Mouse (Mus musculus): ENCODE data around the gene Gorasp2. TPM values are rescaled to one million over a fixed set of nuclear protein-coding genes. Genes with fewer than 3 reads are reported as not detected.
A peak's percentile ranks its signal among the peaks of the same experiment; 100 is the strongest.

Gene Gorasp2
- polyA plus RNA-seq, 1 experiment from 2014 or later, result 177 TPM

GRCm38 (mm10) chr2:70667016-70667415 is 5.6 kb downstream of the Gorasp2 start:
- Histone ChIP-seq H3K4me3 (no peak overlapping the region), H3K27ac (no peak overlapping the region), H3K4me1 (peaks cover 11% of the 10 kb centered on the region), H3K9me3 (no peaks in the 10 kb centered on the region), H3K27me3 (no peaks in the 10 kb centered on the region), H3K4me2 (no peak overlapping the region), H3K36me3 (peaks cover 13% of the 10 kb centered on the region; the same call in 1 of the 2 replicates), H3K9ac (no peak overlapping the region)
- WGBS, result 77% methylated on average over 7 of the region's 7 CpGs
- ATAC-seq (ENCODE audit: borderline replicate concordance, extremely low read depth, low FRiP score, low TSS enrichment), result no peak

GRCm38 (mm10) chr2:70669241-70669640 is 7.9 kb downstream of the Gorasp2 start:
- no peaks in the 10 kb centered on the region for H3K9me3 ChIP-seq
- H3K27me3 ChIP-seq, result no peaks in the 10 kb centered on the region
- no peak for ATAC-seq (ENCODE audit: borderline replicate concordance, extremely low read depth, low FRiP score, low TSS enrichment)
- WGBS, result 80% methylated on average over 2 of the region's 2 CpGs
- no peak overlapping the region for H3K27ac ChIP-seq
- no peak overlapping the region for H3K9ac ChIP-seq
- no peaks in the 10 kb centered on the region for H3K4me1 ChIP-seq
- no peak overlapping the region for H3K4me2 ChIP-seq
- H3K4me3 ChIP-seq, result no peak overlapping the region
- peaks cover 13% of the 10 kb centered on the region; the same call in 1 of the 2 replicates for H3K36me3 ChIP-seq

GRCm38 (mm10) chr2:70669896-70670295 is 8.5 kb downstream of the Gorasp2 start:
- no peak overlapping the region for H3K9ac ChIP-seq
- no peak for ATAC-seq (ENCODE audit: borderline replicate concordance, extremely low read depth, low FRiP score, low TSS enrichment)
- H3K4me1 ChIP-seq, result no peaks in the 10 kb centered on the region
- H3K4me2 ChIP-seq, result no peak overlapping the region
- no peak overlapping the region for H3K4me3 ChIP-seq
- no peaks in the 10 kb centered on the region for H3K27me3 ChIP-seq
- H3K9me3 ChIP-seq, result no peaks in the 10 kb centered on the region
- peaks cover 13% of the 10 kb centered on the region; the same call in 1 of the 2 replicates for H3K36me3 ChIP-seq
- no peak overlapping the region for H3K27ac ChIP-seq
- 42% methylated on average over 2 of the region's 2 CpGs for WGBS

DNA sequence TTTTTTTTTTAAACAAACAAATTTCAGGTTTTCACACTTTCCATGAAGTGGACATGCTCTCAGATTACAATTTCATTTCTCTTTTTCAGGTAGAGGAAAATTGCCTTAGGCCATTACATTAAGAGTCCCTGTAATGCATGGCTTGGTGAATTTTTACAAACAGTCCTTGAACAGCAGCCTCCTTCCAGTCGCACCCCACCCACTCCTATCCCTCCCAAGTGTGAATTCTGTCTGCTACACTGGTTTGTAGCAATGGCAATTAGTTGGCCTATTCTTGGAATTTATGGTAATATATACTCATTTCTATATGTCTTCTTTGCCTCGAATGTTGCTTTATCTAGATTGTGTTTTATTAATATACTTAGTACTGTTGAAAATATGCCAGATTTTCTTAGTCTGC is 11.1 kb downstream of the Gorasp2 start:
- Histone ChIP-seq H3K4me3 (no peak overlapping the region), H3K9ac (no peak overlapping the region), H3K9me3 (no peaks in the 10 kb centered on the region), H3K27me3 (no peaks in the 10 kb centered on the region), H3K36me3 (no peaks in the 10 kb centered on the region), H3K4me1 (no peaks in the 10 kb centered on the region), H3K27ac (no peak overlapping the region), H3K4me2 (no peak overlapping the region)
- 71% methylated on average over 2 of the region's 2 CpGs for WGBS
- no peak for ATAC-seq (ENCODE audit: borderline replicate concordance, extremely low read depth, low FRiP score, low TSS enrichment)

- Histone ChIP-seq H3K9ac (no peak overlapping the region), H3K36me3 (peaks cover 9% of the 10 kb centered on the region), H3K4me2 (no peak overlapping the region), H3K4me1 (no peaks in the 10 kb centered on the region), H3K27ac (no peak overlapping the region), H3K4me3 (no peak overlapping the region), H3K9me3 (no peaks in the 10 kb centered on the region), H3K27me3 (no peaks in the 10 kb centered on the region)
- 78% methylated on average over 7 of the region's 7 CpGs for WGBS
- no peak for ATAC-seq (ENCODE audit: borderline replicate concordance, extremely low read depth, low FRiP score, low TSS enrichment)
Measured at GRCm38 (mm10) chr2:70673445-70674126, 12.2 kb downstream of the Gorasp2 start.

DNA sequence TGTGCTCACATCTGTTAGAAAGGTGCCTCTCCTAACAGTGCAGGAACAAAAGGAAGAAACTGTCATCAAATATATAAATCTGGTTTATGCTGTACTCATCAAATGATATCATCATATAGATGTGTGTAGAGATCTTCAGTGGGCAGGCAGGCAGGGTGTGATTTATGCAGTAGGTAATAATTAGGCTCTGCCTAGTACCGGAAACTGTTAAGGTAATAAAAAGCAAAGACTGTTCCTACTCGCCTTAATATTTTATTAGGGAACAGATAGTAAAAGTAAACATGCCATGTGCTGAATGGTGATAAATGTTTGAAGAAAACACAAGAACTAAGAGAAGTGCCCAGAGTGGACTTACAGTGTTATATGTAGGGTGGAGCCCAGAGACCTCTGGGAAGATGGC is 20.9 kb downstream of the Gorasp2 start:
- Histone ChIP-seq H3K36me3 (peaks cover 91% of the 10 kb centered on the region), H3K9me3 (no peaks in the 10 kb centered on the region), H3K4me3 (no peak overlapping the region), H3K4me2 (no peak overlapping the region), H3K4me1 (no peaks in the 10 kb centered on the region), H3K9ac (no peak overlapping the region), H3K27ac (no peak overlapping the region), H3K27me3 (no peaks in the 10 kb centered on the region)
- ATAC-seq (ENCODE audit: borderline replicate concordance, extremely low read depth, low FRiP score, low TSS enrichment), result no peak
- 61% methylated on average over 2 of the region's 2 CpGs for WGBS

- H3K27me3 ChIP-seq, result no peaks in the 10 kb centered on the region
- peaks cover 86% of the 10 kb centered on the region for H3K36me3 ChIP-seq
- H3K9me3 ChIP-seq, result no peaks in the 10 kb centered on the region
- H3K9ac ChIP-seq, result no peak overlapping the region
- H3K27ac ChIP-seq, result no peak overlapping the region
- 92% methylated on average over 21 of the region's 21 CpGs for WGBS
- H3K4me2 ChIP-seq, result no peak overlapping the region
- no peak for ATAC-seq (ENCODE audit: borderline replicate concordance, extremely low read depth, low FRiP score, low TSS enrichment)
- H3K4me3 ChIP-seq, result no peak overlapping the region
- no peaks in the 10 kb centered on the region for H3K4me1 ChIP-seq
Measured at GRCm38 (mm10) chr2:70688454-70689078, 27.2 kb downstream of the Gorasp2 start.

DNA sequence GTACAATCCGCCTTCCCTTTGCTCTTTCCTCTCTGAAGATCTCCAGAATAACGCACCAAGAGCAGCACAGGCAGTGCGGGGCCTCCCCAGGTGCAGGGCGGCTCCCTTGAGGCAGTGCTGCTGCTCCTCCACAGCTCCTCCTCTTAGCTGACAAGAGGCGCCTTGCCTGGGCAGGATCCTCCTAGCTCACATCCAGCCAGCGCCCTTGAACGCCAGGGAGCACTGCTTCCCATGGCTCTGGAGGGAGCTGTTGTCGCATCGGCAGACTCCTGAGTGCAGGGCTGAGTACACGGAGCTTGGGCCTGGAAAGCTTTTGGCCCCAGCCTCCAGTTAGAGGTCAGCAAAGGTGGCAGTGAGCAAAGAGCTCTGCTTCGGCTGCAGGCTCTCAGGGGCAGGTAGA is 28.8 kb downstream of the Gorasp2 start:
- no peaks in the 10 kb centered on the region for H3K9me3 ChIP-seq
- 62% methylated on average over 11 of the region's 11 CpGs for WGBS
- no peak for ATAC-seq (ENCODE audit: borderline replicate concordance, extremely low read depth, low FRiP score, low TSS enrichment)
- H3K9ac ChIP-seq, result no peak overlapping the region
- no peaks in the 10 kb centered on the region for H3K27me3 ChIP-seq
- 0 out of 2 replicates have a peak, but pooled peaks cover 1% of the 10 kb centered on the region for H3K4me1 ChIP-seq
- no peak overlapping the region for H3K4me2 ChIP-seq
- no peak overlapping the region for H3K4me3 ChIP-seq
- no peak overlapping the region for H3K27ac ChIP-seq
- peaks cover 73% of the 10 kb centered on the region for H3K36me3 ChIP-seq

GRCm38 (mm10) chr2:70695712-70696111 is 34.3 kb downstream of the Gorasp2 start:
- 59% methylated on average over 10 of the region's 10 CpGs for WGBS
- no peak overlapping the region for H3K4me2 ChIP-seq
- H3K36me3 ChIP-seq, result peaks cover 19% of the 10 kb centered on the region
- H3K9me3 ChIP-seq, result no peaks in the 10 kb centered on the region
- no peaks in the 10 kb centered on the region for H3K27me3 ChIP-seq
- ATAC-seq (ENCODE audit: borderline replicate concordance, extremely low read depth, low FRiP score, low TSS enrichment), result peak; percentile 60; the same call in 1 of the 2 replicates
- peaks cover 7% of the 10 kb centered on the region; the same call in 1 of the 2 replicates for H3K4me1 ChIP-seq
- H3K27ac ChIP-seq, result peak overlapping the region; percentile 50; the same call in 1 of the 2 replicates
- H3K4me3 ChIP-seq, result no peak overlapping the region
- H3K9ac ChIP-seq, result no peak overlapping the region

DNA sequence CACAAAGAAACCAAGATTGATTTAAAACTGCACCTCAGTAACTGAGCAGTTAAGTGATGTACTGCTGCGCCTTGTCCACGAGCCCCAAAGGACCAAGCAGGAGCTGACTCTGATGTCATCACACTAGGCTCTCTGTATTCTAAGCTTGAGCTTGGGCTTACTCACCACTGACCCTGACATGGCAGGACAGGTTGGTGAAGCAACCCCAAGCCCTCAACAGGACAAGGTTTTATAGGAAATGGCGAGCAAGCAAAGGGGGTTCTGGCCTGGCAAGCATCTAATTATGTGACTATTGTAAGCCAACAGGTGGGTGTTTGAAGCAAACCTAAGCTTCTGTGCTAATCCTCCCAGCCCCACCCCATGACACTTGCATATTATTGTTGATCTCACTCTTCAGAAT is 39.5 kb downstream of the Gorasp2 start:
- H3K9me3 ChIP-seq, result no peaks in the 10 kb centered on the region
- H3K4me1 ChIP-seq, result peaks cover 6% of the 10 kb centered on the region; the same call in 1 of the 2 replicates
- H3K4me2 ChIP-seq, result no peak overlapping the region
- no peak overlapping the region for H3K9ac ChIP-seq
- H3K4me3 ChIP-seq, result no peak overlapping the region
- no peak overlapping the region for H3K27ac ChIP-seq
- no peak for ATAC-seq (ENCODE audit: borderline replicate concordance, extremely low read depth, low FRiP score, low TSS enrichment)
- 85% methylated on average over 3 of the region's 3 CpGs for WGBS
- no peaks in the 10 kb centered on the region for H3K27me3 ChIP-seq
- H3K36me3 ChIP-seq, result no peaks in the 10 kb centered on the region; the same call in 1 of the 2 replicates

- H3K4me3 ChIP-seq, result no peak overlapping the region
- H3K4me2 ChIP-seq, result no peak overlapping the region
- no peaks in the 10 kb centered on the region for H3K9me3 ChIP-seq
- WGBS, result 44% methylated on average over 9 of the region's 9 CpGs
- no peak overlapping the region for H3K27ac ChIP-seq
- no peaks in the 10 kb centered on the region for H3K27me3 ChIP-seq
- no peak for ATAC-seq (ENCODE audit: borderline replicate concordance, extremely low read depth, low FRiP score, low TSS enrichment)
- H3K9ac ChIP-seq, result no peak overlapping the region
- H3K4me1 ChIP-seq, result peaks cover 6% of the 10 kb centered on the region; the same call in 1 of the 2 replicates
- H3K36me3 ChIP-seq, result no peaks in the 10 kb centered on the region; the same call in 1 of the 2 replicates
Measured at GRCm38 (mm10) chr2:70701571-70701970, 40.2 kb downstream of the Gorasp2 start.

DNA sequence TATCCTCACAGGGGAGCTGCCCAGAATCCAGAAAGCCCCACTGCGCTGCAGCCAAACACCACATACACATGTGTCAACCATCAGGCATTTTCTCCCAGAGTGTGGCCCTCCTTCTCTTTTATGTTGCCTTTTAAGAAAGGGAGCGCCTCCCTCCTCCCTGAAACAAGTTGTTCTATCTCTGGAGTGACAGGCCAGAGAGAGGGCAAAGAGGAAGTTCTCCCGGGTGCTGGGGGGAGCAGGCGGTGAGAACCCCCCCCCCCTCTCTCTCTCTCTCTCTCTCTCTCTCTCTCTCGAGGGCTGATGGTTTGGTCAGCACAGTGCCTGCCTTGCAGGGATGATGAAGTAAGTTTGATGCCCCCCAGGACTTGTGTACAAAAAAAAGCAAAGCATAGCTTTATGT is 41.0 kb downstream of the Gorasp2 start:
- Histone ChIP-seq H3K36me3 (no peaks in the 10 kb centered on the region; the same call in 1 of the 2 replicates), H3K27ac (no peak overlapping the region), H3K4me1 (peaks cover 6% of the 10 kb centered on the region; the same call in 1 of the 2 replicates), H3K9ac (no peak overlapping the region), H3K4me2 (no peak overlapping the region), H3K9me3 (no peaks in the 10 kb centered on the region), H3K27me3 (no peaks in the 10 kb centered on the region), H3K4me3 (no peak overlapping the region)
- ATAC-seq (ENCODE audit: borderline replicate concordance, extremely low read depth, low FRiP score, low TSS enrichment), result no peak
- WGBS, result 29% methylated on average over 5 of the region's 5 CpGs

Data from lung, embryonic 15.5 days (tissue).